Mouse (Mus musculus): ENCODE measurements at regions not wholly inside any gene's neighbourhood (a gene's known extent, or its start where the extent isn't known, plus 50 kb on each side); places are given as distances from the start of the nearest gene placed in this dataset.

DNA sequence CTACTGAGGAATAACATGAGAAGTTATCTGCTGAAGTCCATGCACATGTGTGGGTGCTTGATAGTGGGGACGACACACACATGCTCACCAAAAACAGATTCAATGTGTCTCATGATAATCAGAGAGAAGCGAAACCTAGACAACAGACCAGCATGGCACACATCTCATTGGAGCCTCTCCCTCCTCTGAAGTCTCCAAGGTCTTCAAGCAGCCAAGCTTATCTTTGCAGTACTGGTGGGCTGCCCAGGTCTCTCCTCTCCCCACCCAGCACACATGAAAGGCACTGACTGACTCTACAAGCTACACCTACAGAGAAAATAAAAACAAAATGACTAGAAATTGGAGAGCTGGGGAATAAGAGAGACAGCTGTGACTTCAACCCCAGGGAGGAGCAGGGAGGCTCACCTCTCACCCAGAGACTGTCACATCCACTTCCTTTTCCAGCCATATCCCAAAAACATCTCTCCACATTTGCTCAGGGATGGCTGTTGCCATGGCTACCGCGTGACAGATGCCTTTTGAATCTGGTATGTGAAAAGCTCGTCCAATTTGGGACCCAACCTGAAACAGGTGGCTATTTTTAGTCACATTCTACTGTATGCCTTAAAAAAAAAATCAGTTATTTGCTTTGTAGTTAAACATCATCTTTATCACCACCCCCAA lies 62.7 kb upstream of the Lclat1 start:
- 84% methylated on average over 5 of the region's 5 CpGs for WGBS
- Histone ChIP-seq H3K9me3 (ENCODE audit: control insufficient read depth, low read length) (no peaks in the 10 kb centered on the region), H3K36me3 (ENCODE audit: control insufficient read depth, insufficient read depth, low read length) (no peaks in the 10 kb centered on the region), H3K4me3 (replicated peaks; ENCODE audit: low read length) (no peak overlapping the region), H3K27ac (replicated peaks; ENCODE audit: low read depth, low read length) (no peak overlapping the region), H3K4me2 (replicated peaks; ENCODE audit: low read depth, low read length, severe bottlenecking) (no peak overlapping the region), H3K27me3 (ENCODE audit: control insufficient read depth, insufficient read depth, low read length) (no peaks in the 10 kb centered on the region), H3K9ac (ENCODE audit: low read depth, low read length, severe bottlenecking) (no peak overlapping the region), H3K4me1 (ENCODE audit: control insufficient read depth, insufficient read depth, low read length) (peaks cover 2% of the 10 kb centered on the region; the same call in 1 of the 2 replicates)
- no peak for TF ChIP-seq POLR2A (IDR thresholded peaks at IDR 0.05; ENCODE audit: borderline replicate concordance, extremely low read depth, insufficient read depth, insufficient read length)
- ATAC-seq (ENCODE audit: low FRiP score, low read depth) (no peak), DNase-seq (ENCODE audit: low spot score) (no peak)

DNA sequence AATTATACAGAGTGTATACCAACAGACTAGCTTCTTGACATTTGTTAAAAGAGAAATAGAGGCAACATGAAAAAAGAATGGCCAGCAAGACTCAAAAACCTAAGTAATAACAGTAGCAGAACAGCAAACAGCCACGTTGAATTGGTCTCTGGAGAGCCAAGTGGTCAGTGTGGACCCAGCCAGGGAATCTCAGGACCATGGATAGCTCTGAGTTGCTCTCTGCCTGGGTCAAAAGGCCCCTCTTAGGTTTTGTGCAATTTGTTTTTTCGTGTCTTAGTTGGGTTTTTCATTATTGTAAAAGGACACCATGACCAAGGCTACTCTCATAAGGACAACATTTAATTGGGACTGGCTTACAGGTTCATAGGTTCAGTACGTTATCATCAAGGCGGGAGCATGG lies 60.8 kb upstream of the Lclat1 start:
- 48% methylated on average over 4 of the region's 4 CpGs for WGBS
- no peak for TF ChIP-seq POLR2A (IDR thresholded peaks at IDR 0.05; ENCODE audit: borderline replicate concordance, extremely low read depth, insufficient read depth, insufficient read length)

DNA sequence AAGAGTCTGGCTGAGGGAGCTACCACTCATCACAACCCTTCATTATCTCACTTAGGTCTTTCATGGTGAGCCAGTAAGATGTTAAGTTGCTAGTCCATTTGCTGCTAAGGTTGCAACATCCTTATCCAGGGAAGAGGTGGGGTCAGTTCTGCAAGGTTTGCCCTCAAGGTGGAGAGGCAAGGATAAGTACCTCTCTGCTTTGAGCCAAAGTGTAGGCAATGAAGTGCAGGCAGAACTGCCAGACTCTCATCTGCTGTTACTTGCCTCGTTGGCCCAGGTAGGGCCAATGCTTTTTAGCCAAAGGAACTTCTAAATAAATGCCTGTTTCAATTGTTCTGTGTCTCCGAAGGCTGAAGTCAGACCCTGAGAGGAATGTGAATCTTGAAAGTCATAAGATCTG lies 59.6 kb upstream of the Lclat1 start:
- no peak overlapping the region for H3K4me3 ChIP-seq (replicated peaks; ENCODE audit: low read length)
- H3K9ac ChIP-seq (ENCODE audit: low read depth, low read length, severe bottlenecking), result no peak overlapping the region
- H3K4me1 ChIP-seq (ENCODE audit: control insufficient read depth, insufficient read depth, low read length), result peaks cover 2% of the 10 kb centered on the region
- no peak for ATAC-seq (ENCODE audit: low FRiP score, low read depth)
- no peaks in the 10 kb centered on the region for H3K9me3 ChIP-seq (ENCODE audit: control insufficient read depth, low read length)
- WGBS, result 70% methylated on average over 2 of the region's 2 CpGs
- no peak overlapping the region for H3K4me2 ChIP-seq (replicated peaks; ENCODE audit: low read depth, low read length, severe bottlenecking)
- DNase-seq (ENCODE audit: low spot score), result no peak
- H3K27me3 ChIP-seq (ENCODE audit: control insufficient read depth, insufficient read depth, low read length), result no peaks in the 10 kb centered on the region
- H3K27ac ChIP-seq (replicated peaks; ENCODE audit: low read depth, low read length), result no peak overlapping the region
- no peaks in the 10 kb centered on the region for H3K36me3 ChIP-seq (ENCODE audit: control insufficient read depth, insufficient read depth, low read length)
- no peak for TF ChIP-seq POLR2A (IDR thresholded peaks at IDR 0.05; ENCODE audit: borderline replicate concordance, extremely low read depth, insufficient read depth, insufficient read length)

More for the DNA sequence above, 60.8 kb upstream of the Lclat1 start:
- H3K9ac ChIP-seq (ENCODE audit: low read depth, low read length, severe bottlenecking), result no peak overlapping the region
- no peaks in the 10 kb centered on the region for H3K9me3 ChIP-seq (ENCODE audit: control insufficient read depth, low read length)
- no peak overlapping the region for H3K4me3 ChIP-seq (replicated peaks; ENCODE audit: low read length)
- no peak overlapping the region for H3K27ac ChIP-seq (replicated peaks; ENCODE audit: low read depth, low read length)
- no peaks in the 10 kb centered on the region for H3K27me3 ChIP-seq (ENCODE audit: control insufficient read depth, insufficient read depth, low read length)
- no peak overlapping the region for H3K4me2 ChIP-seq (replicated peaks; ENCODE audit: low read depth, low read length, severe bottlenecking)
- H3K4me1 ChIP-seq (ENCODE audit: control insufficient read depth, insufficient read depth, low read length), result peaks cover 2% of the 10 kb centered on the region
- DNase-seq (ENCODE audit: low spot score) (peak; percentile 49), ATAC-seq (ENCODE audit: low FRiP score, low read depth) (no peak)
- H3K36me3 ChIP-seq (ENCODE audit: control insufficient read depth, insufficient read depth, low read length), result no peaks in the 10 kb centered on the region

DNA sequence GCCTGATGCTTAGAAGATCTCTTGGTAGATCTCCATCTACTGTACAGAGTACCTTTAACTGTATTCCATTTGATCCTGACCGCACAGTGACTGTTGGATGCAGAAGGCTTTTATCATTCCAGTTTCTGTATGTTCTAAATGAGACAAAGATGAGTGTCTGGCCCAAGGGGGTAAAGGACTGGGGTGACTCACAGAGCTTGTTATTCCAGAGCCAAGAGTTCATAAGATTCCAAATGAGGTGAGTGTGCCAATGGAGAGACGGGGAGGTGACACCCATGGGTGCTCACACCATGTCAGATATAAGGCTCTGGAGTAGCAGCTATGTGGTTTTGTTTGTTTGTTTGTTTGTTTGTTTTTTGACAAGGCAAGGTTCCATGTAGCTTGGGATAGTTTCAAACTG lies 54.8 kb upstream of the Lclat1 start:
- no peak overlapping the region for H3K4me2 ChIP-seq (replicated peaks; ENCODE audit: low read depth, low read length, severe bottlenecking)
- H3K4me3 ChIP-seq (replicated peaks; ENCODE audit: low read length), result no peak overlapping the region
- no peaks in the 10 kb centered on the region for H3K27me3 ChIP-seq (ENCODE audit: control insufficient read depth, insufficient read depth, low read length)
- peaks cover 8% of the 10 kb centered on the region for H3K4me1 ChIP-seq (ENCODE audit: control insufficient read depth, insufficient read depth, low read length)
- no peak overlapping the region for H3K27ac ChIP-seq (replicated peaks; ENCODE audit: low read depth, low read length)
- H3K9ac ChIP-seq (ENCODE audit: low read depth, low read length, severe bottlenecking), result no peak overlapping the region
- TF ChIP-seq POLR2A (IDR thresholded peaks at IDR 0.05; ENCODE audit: borderline replicate concordance, extremely low read depth, insufficient read depth, insufficient read length), result no peak
- no peaks in the 10 kb centered on the region for H3K9me3 ChIP-seq (ENCODE audit: control insufficient read depth, low read length)
- WGBS, result 86% methylated on average over 2 of the region's 2 CpGs
- no peak for ATAC-seq (ENCODE audit: low FRiP score, low read depth)
- no peak for DNase-seq (ENCODE audit: low spot score)
- H3K36me3 ChIP-seq (ENCODE audit: control insufficient read depth, insufficient read depth, low read length), result no peaks in the 10 kb centered on the region

DNA sequence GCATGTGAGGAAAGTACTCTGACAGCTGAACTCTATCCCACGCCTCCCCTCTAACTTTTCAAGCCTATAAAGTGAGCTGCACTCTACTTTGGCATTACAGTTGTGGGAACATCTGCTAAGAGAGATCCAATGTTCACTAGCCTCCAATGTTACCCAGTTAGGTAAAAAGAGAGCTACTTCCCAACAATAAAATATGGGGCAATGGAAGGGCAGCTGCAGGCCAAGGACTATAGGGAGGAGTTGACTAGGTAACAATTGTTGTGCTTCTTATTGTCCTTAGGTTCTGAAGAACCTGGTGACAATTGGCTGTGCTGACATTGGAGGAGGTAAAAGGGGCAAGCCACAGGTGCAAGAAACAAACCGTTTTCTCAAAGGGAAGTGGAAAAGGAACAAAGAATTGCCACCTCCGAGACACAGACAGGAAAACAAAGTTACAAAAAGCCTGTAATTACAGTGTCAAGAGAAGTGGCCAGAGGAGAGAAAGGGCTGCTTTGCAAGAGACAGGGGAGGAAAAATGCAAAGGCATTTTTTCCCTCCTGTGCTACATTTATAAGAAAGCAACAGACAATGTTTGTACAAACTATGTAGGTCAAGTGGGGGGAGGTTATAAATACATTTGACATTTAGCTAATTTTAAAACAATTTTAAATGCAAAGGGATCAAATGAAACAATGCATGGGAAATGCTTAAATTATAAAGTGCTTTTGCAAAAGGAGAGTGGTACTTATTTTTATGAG lies 54.1 kb upstream of the Lclat1 start:
- no peaks in the 10 kb centered on the region for H3K27me3 ChIP-seq (ENCODE audit: control insufficient read depth, insufficient read depth, low read length)
- H3K9me3 ChIP-seq (ENCODE audit: control insufficient read depth, low read length), result no peaks in the 10 kb centered on the region
- H3K36me3 ChIP-seq (ENCODE audit: control insufficient read depth, insufficient read depth, low read length), result no peaks in the 10 kb centered on the region
- no peak overlapping the region for H3K4me3 ChIP-seq (replicated peaks; ENCODE audit: low read length)
- H3K4me2 ChIP-seq (replicated peaks; ENCODE audit: low read depth, low read length, severe bottlenecking), result no peak overlapping the region
- WGBS, result 29% methylated on average over 3 of the region's 3 CpGs
- DNase-seq (ENCODE audit: low spot score) (no peak), ATAC-seq (ENCODE audit: low FRiP score, low read depth) (no peak)
- peaks cover 8% of the 10 kb centered on the region for H3K4me1 ChIP-seq (ENCODE audit: control insufficient read depth, insufficient read depth, low read length)
- TF ChIP-seq POLR2A (IDR thresholded peaks at IDR 0.05; ENCODE audit: borderline replicate concordance, extremely low read depth, insufficient read depth, insufficient read length), result no peak
- no peak overlapping the region for H3K27ac ChIP-seq (replicated peaks; ENCODE audit: low read depth, low read length)
- no peak overlapping the region for H3K9ac ChIP-seq (ENCODE audit: low read depth, low read length, severe bottlenecking)

Data from limb, embryonic 14.5 days (tissue).